Mouse (Mus musculus): ENCODE data around the gene Inafm2.

DNA sequence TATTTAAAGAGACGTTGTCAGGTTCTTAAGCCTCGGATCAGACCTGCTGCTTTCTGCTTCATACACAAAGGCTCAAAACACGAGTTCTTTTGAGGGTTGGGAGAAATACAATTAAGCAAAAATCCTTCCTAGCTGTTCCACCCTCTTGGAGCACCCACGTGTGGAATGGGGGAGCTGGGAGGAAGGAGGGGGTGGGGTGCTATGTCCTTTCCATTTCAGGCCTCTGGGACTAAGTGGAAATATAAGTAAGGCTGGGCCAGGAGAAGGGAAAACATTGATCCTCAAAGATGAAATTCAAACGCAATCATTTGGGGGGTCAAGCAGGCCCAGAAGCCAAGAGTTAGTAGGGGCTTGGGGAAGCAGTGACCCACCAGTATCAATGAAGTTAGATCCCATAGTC is 44.4 kb upstream of the Inafm2 start:
- TF ChIP-seq CTCF (IDR thresholded peaks at IDR 0.05; ENCODE audit: low read depth, low read length), result no peak
- no peak for TF ChIP-seq POLR2A (IDR thresholded peaks at IDR 0.05; ENCODE audit: insufficient read depth, low read length)

All from ES-Bruce4 (cell line).